Mouse (Mus musculus): ENCODE results near the gene Iqgap1.

Gene Iqgap1

GRCm38 (mm10) chr7:80718471-80718870, 107.3 kb downstream of the Iqgap1 start:
- DNase-seq (ENCODE audit: low spot score), result no peak

DNA sequence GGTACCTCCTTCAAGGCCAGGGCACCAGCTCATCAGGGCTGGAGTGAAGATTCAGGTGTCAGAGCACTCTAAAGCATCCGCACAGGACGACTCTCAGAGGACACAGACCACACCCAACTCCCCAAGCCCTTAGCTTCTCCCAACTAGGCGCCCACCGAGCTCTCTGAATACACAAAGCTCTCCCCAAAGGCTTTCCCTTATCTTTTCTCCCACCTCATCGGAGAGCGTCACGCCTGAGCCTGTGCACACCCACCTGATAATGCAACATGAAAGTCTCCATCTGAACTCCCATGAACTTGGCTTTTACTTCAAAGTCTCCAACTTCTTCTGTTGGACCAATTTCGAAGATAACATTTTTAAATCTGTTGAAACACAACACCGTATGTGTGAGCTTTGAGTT, 109.0 kb downstream of the Iqgap1 start:
- no peak for DNase-seq (ENCODE audit: low spot score)

GRCm38 (mm10) chr7:80715306-80715705, 110.5 kb downstream of the Iqgap1 start:
- no peak for DNase-seq (ENCODE audit: low spot score)

DNA sequence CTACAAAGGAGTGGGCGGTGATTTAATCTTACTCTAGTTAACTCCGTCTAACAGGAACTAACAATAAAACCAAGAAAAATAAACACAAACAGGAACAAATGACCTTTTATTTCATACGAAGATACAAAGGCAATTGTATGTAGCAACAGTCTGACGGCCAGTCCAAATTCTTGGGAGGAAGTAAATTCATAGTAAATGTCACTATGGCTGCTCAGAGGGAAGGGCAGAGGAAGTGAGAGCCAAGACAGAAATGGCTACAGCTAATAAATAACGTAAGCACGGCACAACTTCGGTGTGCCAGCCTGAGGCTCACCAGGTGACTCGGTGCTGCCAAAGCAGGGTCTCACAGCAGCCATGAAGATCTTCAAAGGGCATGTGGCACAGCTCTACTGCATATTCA, 114.3 kb downstream of the Iqgap1 start:
- no peak for DNase-seq (ENCODE audit: low spot score)

DNA sequence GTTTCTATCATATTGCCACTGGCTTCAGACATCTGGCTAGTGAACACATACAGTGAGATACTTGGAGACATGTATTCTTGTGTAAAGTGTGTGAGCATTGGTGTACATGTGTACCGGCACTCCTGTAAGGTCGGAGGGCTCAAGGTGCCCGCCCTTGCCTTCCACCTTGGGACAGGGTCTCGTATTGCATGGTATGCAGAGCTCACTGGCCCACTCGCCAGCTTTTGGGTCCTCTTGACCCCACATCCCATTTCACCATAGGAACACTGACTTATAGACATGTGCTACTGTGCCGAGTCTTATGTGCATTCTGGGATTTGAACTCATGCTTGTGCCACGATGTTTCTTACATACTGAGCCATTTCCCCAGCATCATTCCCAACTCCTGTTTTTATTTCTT, 115.4 kb downstream of the Iqgap1 start:
- DNase-seq (ENCODE audit: low spot score), result no peak

DNA sequence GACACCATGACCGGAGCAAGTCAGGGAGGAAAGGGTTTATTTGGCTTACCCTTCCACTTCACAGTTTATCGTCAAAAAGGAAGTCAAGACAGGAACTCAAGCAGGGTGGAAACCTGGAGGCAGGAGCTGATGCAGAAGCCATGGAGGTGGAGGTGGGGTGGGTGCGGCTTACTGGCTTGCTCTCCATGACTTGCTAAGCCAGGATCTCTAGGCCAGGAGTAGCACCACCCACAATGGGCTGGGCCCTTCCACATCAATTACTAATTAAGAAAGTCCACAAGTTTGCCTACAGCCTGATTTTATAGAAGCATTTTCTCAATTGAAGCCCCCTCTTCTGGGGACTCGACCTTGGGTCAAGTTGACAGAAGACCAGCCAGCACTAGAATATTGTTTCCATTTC, 121.7 kb downstream of the Iqgap1 start:
- no peak for DNase-seq (ENCODE audit: low spot score)

- peak; percentile 90 for DNase-seq (ENCODE audit: low spot score)
Measured at GRCm38 (mm10) chr7:80702510-80702909, 123.3 kb downstream of the Iqgap1 start.

DNA sequence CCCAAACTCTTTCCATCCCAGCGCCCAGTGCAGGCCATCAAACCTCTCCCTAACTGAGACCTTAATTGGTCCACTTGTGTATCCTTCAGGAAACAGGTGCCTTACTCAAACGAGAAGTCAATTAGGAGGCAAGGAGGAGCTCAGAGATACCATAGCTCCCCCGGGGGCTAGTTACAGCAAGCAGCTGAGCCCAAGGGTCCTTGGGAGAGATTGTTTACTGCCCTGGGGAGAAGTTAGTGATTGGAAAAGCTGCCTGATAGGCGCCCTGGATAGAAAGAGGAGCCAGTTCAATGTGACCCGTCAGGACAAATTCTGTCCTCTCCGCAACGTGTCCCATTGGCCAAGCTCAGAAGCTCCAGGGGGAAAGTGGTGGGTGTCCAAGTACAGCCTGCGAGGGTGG, 126.1 kb downstream of the Iqgap1 start:
- DNase-seq (ENCODE audit: low spot score), result no peak

DNA sequence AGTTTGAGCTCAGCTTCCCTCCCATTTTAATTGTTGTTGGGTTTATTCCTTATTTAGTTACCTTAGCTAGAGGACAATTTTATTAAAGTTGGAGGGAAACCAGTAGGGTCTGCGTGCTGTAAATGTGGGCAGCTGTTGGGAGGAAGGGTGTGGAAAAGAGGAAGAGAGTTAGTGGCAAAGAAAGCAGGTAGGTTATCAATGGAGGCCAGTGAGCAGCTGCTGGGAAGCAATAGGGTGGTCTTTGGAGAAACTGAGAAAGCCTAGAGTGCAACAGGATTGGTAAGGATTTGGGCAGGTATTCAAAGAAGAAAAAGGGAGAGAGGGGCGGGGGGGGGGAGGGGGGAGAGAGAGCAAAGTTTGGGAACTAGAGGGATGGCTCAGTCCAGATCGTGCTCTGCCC, 126.8 kb downstream of the Iqgap1 start:
- DNase-seq (ENCODE audit: low spot score), result no peak

GRCm38 (mm10) chr7:80697859-80698258, 127.9 kb downstream of the Iqgap1 start:
- DNase-seq (ENCODE audit: low spot score), result no peak

- no peak for DNase-seq (ENCODE audit: low spot score)
Measured at GRCm38 (mm10) chr7:80696903-80697302, 128.9 kb downstream of the Iqgap1 start.

GRCm38 (mm10) chr7:80696334-80696733, 129.4 kb downstream of the Iqgap1 start:
- DNase-seq (ENCODE audit: low spot score), result no peak

- no peak for DNase-seq (ENCODE audit: low spot score)
Measured at GRCm38 (mm10) chr7:80692472-80692871, 133.3 kb downstream of the Iqgap1 start.

DNA sequence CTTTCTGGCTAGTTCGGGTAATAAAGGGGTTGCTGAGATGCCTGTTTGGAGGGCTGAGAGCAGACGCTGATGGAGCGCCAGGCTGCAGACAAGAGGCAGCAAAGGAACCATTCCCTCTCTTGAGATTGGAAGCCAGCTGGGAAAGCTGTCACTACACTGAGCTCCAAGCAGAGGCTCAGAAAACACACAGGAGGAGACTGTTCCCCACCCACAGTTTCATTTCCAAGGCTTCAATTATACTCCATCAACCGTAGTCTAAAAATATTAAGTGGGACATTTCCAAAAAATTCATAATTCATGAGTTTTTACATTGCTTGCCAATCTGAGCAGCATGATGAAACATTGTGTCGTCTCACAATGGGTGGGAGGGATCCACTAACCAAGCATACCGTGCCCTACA, 134.6 kb downstream of the Iqgap1 start:
- no peak for DNase-seq (ENCODE audit: low spot score)

- no peak for DNase-seq (ENCODE audit: low spot score)
Measured at GRCm38 (mm10) chr7:80689221-80689591, 136.6 kb downstream of the Iqgap1 start.

- peak; percentile 54 for DNase-seq (ENCODE audit: low spot score)
Measured at GRCm38 (mm10) chr7:80688556-80689220, 137.1 kb downstream of the Iqgap1 start, which contains the start of gene Crtc3. TSS of gene Crtc3 (minus strand) at chr7:80688877.

DNA sequence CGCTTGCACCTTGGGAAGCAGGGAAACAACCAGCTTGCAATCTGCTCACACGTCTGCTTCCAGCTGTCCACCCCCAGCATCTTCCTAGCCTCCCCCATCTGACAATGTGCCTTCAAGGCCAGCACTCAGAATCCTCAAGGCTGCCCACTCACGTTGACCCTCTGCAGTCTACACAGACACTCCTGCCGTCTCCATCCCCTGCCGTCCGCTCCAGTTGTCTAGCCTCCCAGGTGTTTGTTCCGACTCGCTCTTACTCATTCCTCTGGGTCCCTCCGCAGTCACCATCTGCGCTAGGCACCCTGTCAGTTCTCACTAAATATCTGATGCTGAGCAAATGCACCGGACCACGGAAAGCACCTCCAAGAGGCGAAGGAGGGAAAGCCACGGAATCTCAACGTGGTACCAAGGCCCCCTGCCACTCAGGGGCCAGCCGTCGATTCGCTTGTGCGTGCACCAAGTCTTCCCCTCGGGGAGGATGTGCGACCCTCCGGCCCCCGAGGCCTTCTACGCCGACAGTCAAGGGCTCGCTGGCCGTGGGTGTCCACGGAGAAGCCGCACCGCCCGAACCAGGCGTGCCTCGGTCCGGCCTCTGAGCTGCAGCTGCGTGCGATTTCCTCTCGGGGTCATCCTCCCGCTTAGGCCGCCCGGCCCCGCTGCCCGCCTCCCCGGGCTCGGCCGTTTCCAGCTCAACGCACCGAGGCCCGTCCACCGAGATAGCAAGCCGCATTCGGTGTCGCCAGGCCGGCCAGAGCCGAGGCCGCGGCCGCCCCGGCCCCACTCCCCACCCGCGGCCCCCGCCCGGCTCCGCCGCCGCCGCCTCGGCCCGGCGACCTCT, 137.8 kb downstream of the Iqgap1 start:
- peak; percentile 48 for DNase-seq (ENCODE audit: low spot score)

DNA sequence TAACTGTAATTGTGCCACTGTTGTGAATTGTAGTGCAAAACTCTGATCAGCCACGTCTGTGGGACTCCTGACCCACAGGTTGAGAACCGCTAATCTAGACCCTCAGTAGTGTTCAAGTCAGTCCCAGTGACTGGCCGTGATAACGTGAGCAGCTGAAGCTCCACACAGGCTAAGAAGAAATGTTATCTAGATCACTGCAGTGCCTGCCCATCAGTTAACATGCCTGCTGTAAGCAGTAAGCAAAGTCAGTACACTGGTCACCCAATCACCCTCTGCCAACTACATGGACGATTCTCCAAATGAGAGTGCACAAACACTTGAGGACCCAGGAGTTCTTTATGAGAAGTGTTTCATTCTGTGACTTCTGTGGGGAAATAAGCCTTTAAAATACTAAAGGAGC, 140.1 kb downstream of the Iqgap1 start:
- no peak for DNase-seq (ENCODE audit: low spot score)

DNA sequence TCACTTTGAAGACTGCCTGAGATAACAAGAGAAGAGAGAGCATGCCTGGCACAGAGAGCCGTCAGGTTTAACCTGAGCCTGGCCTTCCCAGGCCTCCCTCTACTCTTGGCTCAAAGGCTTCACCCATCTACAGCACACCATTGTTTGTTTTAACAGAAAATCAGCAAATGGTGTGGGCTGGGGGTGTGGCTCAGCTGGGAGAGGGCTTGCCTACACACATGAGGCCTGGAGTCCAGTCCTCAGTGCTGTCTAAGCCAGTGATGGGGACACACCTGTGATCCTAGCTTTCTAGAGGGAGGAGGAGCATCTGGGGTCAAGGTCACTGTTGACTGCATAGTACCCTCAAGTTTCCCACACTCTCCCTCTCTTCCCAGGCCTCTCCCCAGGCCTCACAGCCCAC, 143.1 kb downstream of the Iqgap1 start:
- no peak for DNase-seq (ENCODE audit: low spot score)

GRCm38 (mm10) chr7:80680218-80680847, 145.4 kb downstream of the Iqgap1 start:
- DNase-seq (ENCODE audit: low spot score), result no peak

- no peak for DNase-seq (ENCODE audit: low spot score)
Measured at GRCm38 (mm10) chr7:80672323-80672722, 153.5 kb downstream of the Iqgap1 start.

DNA sequence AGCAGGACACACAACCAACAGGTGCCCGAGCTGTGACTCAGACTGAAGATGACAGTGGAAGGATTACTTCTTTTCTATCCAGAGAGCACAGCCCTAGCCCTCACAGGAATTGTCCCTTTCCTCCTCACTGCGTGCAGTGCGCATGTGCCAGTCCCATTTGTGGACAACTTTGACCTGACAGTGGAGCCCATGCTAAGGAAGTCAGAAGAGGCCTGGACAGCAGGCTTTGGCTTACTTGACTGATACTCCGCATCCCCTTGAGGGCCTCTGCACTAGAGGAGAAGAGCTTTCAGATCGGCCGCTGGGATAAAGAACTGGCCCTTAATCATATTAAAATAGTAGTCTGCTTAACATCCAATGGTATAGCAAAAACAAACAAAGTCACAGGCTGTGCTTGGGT, 154.9 kb downstream of the Iqgap1 start:
- no peak for DNase-seq (ENCODE audit: low spot score)

- DNase-seq (ENCODE audit: low spot score), result no peak
Measured at GRCm38 (mm10) chr7:80667190-80667589, 158.6 kb downstream of the Iqgap1 start.

All from c-Kit-positive CD71-positive TER-119-positive erythroid progenitor cells, embryonic 14.5 days (primary cell).